Mouse (Mus musculus): ENCODE results near the gene Ctu1.

GRCm38 (mm10) chr7:43633940-43634339 is 37.9 kb upstream of the Ctu1 start:
- TF ChIP-seq CTCF (IDR thresholded peaks at IDR 0.05; ENCODE audit: control insufficient read depth, insufficient read depth, low read length) (no peak), POLR2A (IDR thresholded peaks at IDR 0.05; ENCODE audit: borderline replicate concordance, control insufficient read depth, low read depth, low read length) (no peak)

All from bone marrow, adult 2 months (tissue).